Mouse (Mus musculus) MEL (cell line): ENCODE data around the gene Ctsc. TPM values are rescaled to one million over a fixed set of nuclear protein-coding genes. Genes with fewer than 3 reads are reported as not detected.
A peak's percentile ranks its signal among the peaks of the same experiment; 100 is the strongest.

Experiments used
- DNase-seq: peaks from one replicate; pipeline ENCODE4 v3.0.0; 2011; ENCODE audit warnings: low read depth, low spot score
- H3K27ac ChIP-seq: 2 replicates; pipeline ENCODE4 v1.5.1; 2012; ENCODE audit warnings: low read depth, mild to moderate bottlenecking, control low read depth, low read length, moderate library complexity; ENCODE audit not compliant: control insufficient read depth
- H3K27me3 ChIP-seq, 2 experiments: fragments of 150-350 bp in 1 of 2; sonication (generic) in 1 of 2; 2 replicates each; pipeline ENCODE4 v1.6.1; 2012; ENCODE audit warnings: low read length in 2 of 2, mild to moderate bottlenecking in 2 of 2, improper control_type of control experiment in 1 of 2, moderate library complexity in 1 of 2; ENCODE audit not compliant: insufficient read depth in 2 of 2, control insufficient read depth in 1 of 2
- H3K36me3 ChIP-seq, 2 experiments: 2 replicates each; pipeline ENCODE4 v1.6.1; 2012 to 2014; ENCODE audit warnings: low read length in 2 of 2, improper control_type of control experiment in 1 of 2, inconsistent platforms in 1 of 2, mild to moderate bottlenecking in 1 of 2; ENCODE audit not compliant: insufficient read depth in 2 of 2, control insufficient read depth in 1 of 2
- H3K4me1 ChIP-seq, 2 experiments: fragments of 150-350 bp in 1 of 2; sonication (generic) in 1 of 2; 2 replicates each; pipeline ENCODE4 v1.6.1; 2012; ENCODE audit warnings: low read length in 2 of 2, improper control_type of control experiment in 1 of 2, mild to moderate bottlenecking in 1 of 2; ENCODE audit not compliant: insufficient read depth in 2 of 2, control insufficient read depth in 1 of 2
- H3K4me3 ChIP-seq, 2 experiments: fragments of 150-350 bp in 1 of 2; sonication (generic) in 1 of 2; 2 replicates each; pipeline ENCODE4 v1.5.1; 2012; ENCODE audit warnings: low read depth in 2 of 2, low read length in 2 of 2, mild to moderate bottlenecking in 2 of 2, moderate library complexity in 2 of 2, control low read depth in 1 of 2, improper control_type of control experiment in 1 of 2; ENCODE audit not compliant: control insufficient read depth in 1 of 2, insufficient read depth in 1 of 2
- H3K79me2 ChIP-seq: 2 replicates; pipeline ENCODE4 v1.6.1; 2012; ENCODE audit warnings: mild to moderate bottlenecking, low read length, moderate library complexity; ENCODE audit not compliant: control insufficient read depth, poor library complexity, insufficient read depth
- H3K9ac ChIP-seq: 2 replicates; pipeline ENCODE4 v1.6.1; 2012; ENCODE audit warnings: low read depth, mild to moderate bottlenecking, control low read depth, low read length, moderate library complexity; ENCODE audit not compliant: control insufficient read depth, poor library complexity, severe bottlenecking
- H3K9me3 ChIP-seq: fragments of 150-350 bp; sonication (generic); replicated peaks from 2 replicates; pipeline ENCODE4 v1.6.1; 2012; ENCODE audit warnings: mild to moderate bottlenecking, low read length, improper control_type of control experiment, moderate library complexity; ENCODE audit not compliant: insufficient read depth
- CTCF ChIP-seq, 3 experiments: IDR thresholded peaks in 2 of 3; conservative IDR thresholded peaks in 1 of 3; 2 replicates each; pipeline ENCODE4 v1.5.1; 2011 to 2012; ENCODE audit warnings: low read length in 3 of 3, low read depth in 2 of 3, mild to moderate bottlenecking in 2 of 3, improper control_type of control experiment in 1 of 3, inconsistent platforms in 1 of 3, mixed read lengths in 1 of 3, moderate library complexity in 1 of 3; ENCODE audit not compliant: control insufficient read depth in 1 of 3, insufficient read depth in 1 of 3, poor library complexity in 1 of 3, severe bottlenecking in 1 of 3
- EP300 ChIP-seq, 2 experiments: IDR thresholded peaks; 2 replicates each; pipeline ENCODE4 v1.6.1; 2011; ENCODE audit warnings: improper control_type of control experiment in 2 of 2, low read length in 2 of 2, low read depth in 1 of 2, mild to moderate bottlenecking in 1 of 2
- ETS1 ChIP-seq: IDR thresholded peaks from 2 replicates; pipeline ENCODE4 v1.6.1; 2012; ENCODE audit warnings: low read depth, mild to moderate bottlenecking, inconsistent platforms, low read length, improper control_type of control experiment, moderate library complexity
- MAFK ChIP-seq: IDR thresholded peaks from 2 replicates; pipeline ENCODE4 v1.6.1; 2011; ENCODE audit warnings: low read depth, mild to moderate bottlenecking, low read length, improper control_type of control experiment, borderline replicate concordance
- MEF2A ChIP-seq: IDR thresholded peaks from 2 replicates; pipeline ENCODE4 v1.6.1; 2014; ENCODE audit warnings: low read depth, mild to moderate bottlenecking, inconsistent platforms, low read length, improper control_type of control experiment; ENCODE audit not compliant: poor library complexity, insufficient replicate concordance, severe bottlenecking; ENCODE audit errors: extremely low read depth
- MXI1 ChIP-seq: IDR thresholded peaks from 2 replicates; pipeline ENCODE4 v1.6.1; 2011; ENCODE audit warnings: mild to moderate bottlenecking, low read depth, low read length, improper control_type of control experiment
- RCOR1 ChIP-seq: IDR thresholded peaks from 2 replicates; pipeline ENCODE4 v1.6.1; 2012; ENCODE audit warnings: low read depth, mild to moderate bottlenecking, inconsistent platforms, low read length, improper control_type of control experiment
- SMC3 ChIP-seq: IDR thresholded peaks from 2 replicates; pipeline ENCODE4 v1.6.1; 2011; ENCODE audit warnings: low read depth, low read length, improper control_type of control experiment
- TAL1 ChIP-seq: IDR thresholded peaks from 2 replicates; pipeline ENCODE4 v1.6.1; 2012; ENCODE audit warnings: mild to moderate bottlenecking, inconsistent platforms, low read length, moderate library complexity, mixed read lengths
- ZC3H11A ChIP-seq: IDR thresholded peaks from 2 replicates; pipeline ENCODE4 v1.6.1; 2012; ENCODE audit warnings: low read depth, mild to moderate bottlenecking, inconsistent platforms, low read length, improper control_type of control experiment
- ZNF384 ChIP-seq: IDR thresholded peaks from 2 replicates; pipeline ENCODE4 v1.6.1; 2012; ENCODE audit warnings: low read depth, mild to moderate bottlenecking, inconsistent platforms, low read length, improper control_type of control experiment
- polyA plus RNA-seq, 2 experiments: library from polyadenylated mRNA; stranded (reverse) in 1 of 2; unstranded in 1 of 2; fragments of >175 nt in 1 of 2; fragments of >200 nt in 1 of 2; gene quantifications; 2 replicates each; pipeline versions ENCODE4 v1.2.1 to v1.2.4; 2012; ENCODE audit warnings: low replicate concordance in 2 of 2, low read depth in 1 of 2; ENCODE audit not compliant: insufficient read length in 2 of 2, insufficient read depth in 1 of 2, missing spikeins in 1 of 2
- total RNA-seq: library from RNA; depleted of rRNA; stranded (reverse); fragments of 300-350 nt; gene quantifications from 2 replicates; pipeline ENCODE4 v1.2.3, GENCODE M21; 2012

Ctsc gene
- total and polyA plus RNA-seq, 3 experiments: 50.7 to 51.4 TPM; not detected in 1

DNA sequence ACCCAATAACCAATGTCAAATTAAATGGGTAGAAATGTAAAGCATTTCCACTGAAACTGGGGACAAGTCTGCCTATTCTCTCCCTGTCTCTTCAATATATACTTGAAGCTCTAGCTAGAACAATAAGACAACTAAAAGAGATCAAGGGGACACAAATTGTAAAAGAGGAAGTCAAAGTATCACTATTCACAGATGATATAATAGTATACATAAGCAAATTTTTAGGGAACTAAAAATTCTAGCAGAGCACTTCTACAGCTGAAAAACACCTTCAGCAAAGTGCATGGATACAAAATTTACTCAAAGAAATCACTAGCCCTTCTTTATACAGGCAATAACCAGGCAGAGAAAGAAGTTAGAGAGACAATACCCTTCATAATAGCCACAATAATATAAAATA is 23.0 kb upstream of the Ctsc start:
- Histone ChIP-seq H3K27ac (no peak overlapping the region), H3K4me1 (peaks cover 0 to 2% of the 10 kb centered on the region in 2 experiments; a peak in 1 of 4 replicates), H3K36me3 (peaks cover 0 to 2% of the 10 kb centered on the region in 2 experiments; a peak in 1 of 4 replicates), H3K27me3 (peaks cover 0 to 1% of the 10 kb centered on the region in 2 experiments; a peak in 2 of 4 replicates), H3K9me3 (no peaks in the 10 kb centered on the region), H3K4me3 (no peak overlapping the region), H3K79me2 (no peaks in the 10 kb centered on the region), H3K9ac (no peak overlapping the region)
- peak; percentile 63 for DNase-seq
- 0 out of 2 replicates have a peak, but pooled peaks have one; percentile 49 for TF ChIP-seq MAFK
- no peak for TF ChIP-seq ZNF384
- no peak for TF ChIP-seq TAL1
- no peak for TF ChIP-seq RCOR1
- peak; percentile 55; the same call in 1 of the 2 replicates for TF ChIP-seq ETS1
- no peak for TF ChIP-seq CTCF (IDR thresholded peaks at IDR 0.05 in 2 of 3, conservative IDR thresholded peaks at IDR 0.05 in 1 of 3; ENCODE audit: control insufficient read depth in 1 of 3, insufficient read depth in 1 of 3, low read depth in 2 of 3, low read length in 3 of 3, poor library complexity in 1 of 3, severe bottlenecking in 1 of 3)
- no peak for TF ChIP-seq MEF2A
- no peak for TF ChIP-seq ZC3H11A
- peak in 1 of 2 experiments; percentile 79; a peak in 2 of 4 replicates for TF ChIP-seq EP300 (IDR thresholded peaks at IDR 0.05; ENCODE audit: low read depth in 1 of 2, low read length in 2 of 2)

- H3K9me3 ChIP-seq: no peaks in the 10 kb centered on the region
- H3K27me3 ChIP-seq: peaks cover 0 to 1% of the 10 kb centered on the region in 2 experiments; a peak in 2 of 4 replicates
- H3K79me2 ChIP-seq: no peaks in the 10 kb centered on the region; the same call in 1 of the 2 replicates
- H3K36me3 ChIP-seq: peaks cover 0 to 8% of the 10 kb centered on the region in 2 experiments; a peak in 2 of 4 replicates
- no peak overlapping the region for H3K27ac ChIP-seq
- no peak for DNase-seq
- TF ChIP-seq TAL1 (no peak), SMC3 (no peak)
- TF ChIP-seq, all 39 proteins: peak for 0
- peaks cover 2 to 8% of the 10 kb centered on the region in 2 experiments; a peak in 2 of 4 replicates for H3K4me1 ChIP-seq
- H3K4me3 ChIP-seq: no peak overlapping the region
- H3K9ac ChIP-seq: no peak overlapping the region
These were observed 18.5 kb upstream of the Ctsc start for GRCm38 (mm10) chr7:88259155-88259925.

GRCm38 (mm10) chr7:88261799-88262198 is 16.1 kb upstream of the Ctsc start:
- Histone ChIP-seq H3K9ac (no peak overlapping the region), H3K27me3 (peaks cover 0 to 1% of the 10 kb centered on the region in 2 experiments; a peak in 2 of 4 replicates), H3K79me2 (no peaks in the 10 kb centered on the region; the same call in 1 of the 2 replicates), H3K27ac (no peak overlapping the region), H3K4me3 (no peak overlapping the region), H3K4me1 (peaks cover 2 to 8% of the 10 kb centered on the region in 2 experiments; a peak in 2 of 4 replicates), H3K36me3 (peaks cover 0 to 10% of the 10 kb centered on the region in 2 experiments; a peak in 2 of 4 replicates), H3K9me3 (no peaks in the 10 kb centered on the region)
- TF ChIP-seq MXI1 (no peak), RCOR1 (0 out of 2 replicates have a peak, but pooled peaks have one; percentile 9)
- no peak for DNase-seq
